Mouse (Mus musculus) cortical plate, adult 2 months (tissue): Measurements from ENCODE around the gene Faim. TPM values are rescaled to one million over a fixed set of nuclear protein-coding genes. Genes with fewer than 3 reads are reported as not detected.

Experiments used
- H3K27ac ChIP-seq: fragments of 200-500 bp; 2 replicates; pipeline ENCODE4 v1.5.1; 2012; ENCODE audit warnings: low read length, control low read depth, inconsistent platforms; ENCODE audit not compliant: insufficient read depth
- H3K4me1 ChIP-seq: fragments of 200-500 bp; 2 replicates; pipeline ENCODE4 v1.6.1; 2011; ENCODE audit warnings: low read length; ENCODE audit not compliant: control insufficient read depth, insufficient read depth
- H3K4me3 ChIP-seq: fragments of 200-500 bp; 2 replicates; pipeline ENCODE4 v1.5.1; 2011; ENCODE audit warnings: mild to moderate bottlenecking, low read length, control low read depth; ENCODE audit not compliant: insufficient read depth
- CTCF ChIP-seq: fragments of 200-500 bp; IDR thresholded peaks from 2 replicates; pipeline ENCODE4 v1.5.1; 2011; ENCODE audit warnings: mild to moderate bottlenecking, control low read depth, low read length; ENCODE audit not compliant: insufficient read depth; ENCODE audit errors: extremely low read depth
- POLR2A ChIP-seq: fragments of 200-500 bp; IDR thresholded peaks from 2 replicates; pipeline ENCODE4 v1.6.1; 2011; ENCODE audit warnings: mild to moderate bottlenecking, low read length, control low read depth; ENCODE audit not compliant: insufficient read depth; ENCODE audit errors: extremely low read depth
- polyA plus RNA-seq: library from polyadenylated mRNA; depleted of rRNA; stranded (reverse); fragments of >200 nt; gene quantifications from 2 replicates; pipeline ENCODE4 v1.2.3, GENCODE M21; 2012

The Faim gene
- polyA plus RNA-seq, 1 experiment: 28.8 TPM

- H3K27ac ChIP-seq: no peak overlapping the region
- H3K4me1 ChIP-seq: no peaks in the 10 kb centered on the region
- H3K4me3 ChIP-seq: no peak overlapping the region
- no peak for TF ChIP-seq POLR2A
- TF ChIP-seq CTCF: no peak
Observed at GRCm38 (mm10) chr9:99001326-99001725, 15.2 kb downstream of the Faim start.

GRCm38 (mm10) chr9:99009069-99009897, 23.1 kb downstream of the Faim start:
- Histone ChIP-seq H3K4me1 (no peaks in the 10 kb centered on the region), H3K4me3 (no peak overlapping the region), H3K27ac (no peak overlapping the region)
- TF ChIP-seq POLR2A (no peak), CTCF (no peak)

- no peak for TF ChIP-seq POLR2A
- TF ChIP-seq CTCF: no peak
- Histone ChIP-seq H3K4me3 (no peak overlapping the region), H3K4me1 (no peaks in the 10 kb centered on the region), H3K27ac (no peak overlapping the region)
Observed at GRCm38 (mm10) chr9:99009898-99010199, 23.7 kb downstream of the Faim start.

GRCm38 (mm10) chr9:99016301-99016700, 30.1 kb downstream of the Faim start:
- no peak overlapping the region for H3K4me3 ChIP-seq
- H3K4me1 ChIP-seq: no peaks in the 10 kb centered on the region
- TF ChIP-seq CTCF (no peak), POLR2A (no peak)
- H3K27ac ChIP-seq: no peak overlapping the region

- TF ChIP-seq POLR2A: no peak
- no peak for TF ChIP-seq CTCF
- Histone ChIP-seq H3K4me3 (no peak overlapping the region), H3K4me1 (no peaks in the 10 kb centered on the region), H3K27ac (no peak overlapping the region)
Observed at GRCm38 (mm10) chr9:99016759-99017158, 30.6 kb downstream of the Faim start.

GRCm38 (mm10) chr9:99017679-99018078, 31.5 kb downstream of the Faim start:
- Histone ChIP-seq H3K4me3 (no peak overlapping the region), H3K27ac (no peak overlapping the region), H3K4me1 (no peaks in the 10 kb centered on the region)
- no peak for TF ChIP-seq POLR2A
- TF ChIP-seq CTCF: no peak

GRCm38 (mm10) chr9:99021166-99021565, 35.0 kb downstream of the Faim start:
- no peak overlapping the region for H3K27ac ChIP-seq
- H3K4me3 ChIP-seq: no peak overlapping the region
- no peaks in the 10 kb centered on the region for H3K4me1 ChIP-seq
- TF ChIP-seq POLR2A: no peak
- TF ChIP-seq CTCF: no peak

- TF ChIP-seq POLR2A (no peak), CTCF (no peak)
- H3K4me3 ChIP-seq: no peak overlapping the region
- no peaks in the 10 kb centered on the region for H3K4me1 ChIP-seq
- H3K27ac ChIP-seq: no peak overlapping the region
Observed at GRCm38 (mm10) chr9:99021751-99022150, 35.6 kb downstream of the Faim start.

GRCm38 (mm10) chr9:99032031-99032430, 45.9 kb downstream of the Faim start:
- TF ChIP-seq POLR2A (no peak), CTCF (no peak)
- Histone ChIP-seq H3K4me3 (no peak overlapping the region), H3K4me1 (no peaks in the 10 kb centered on the region; the same call in 1 of the 2 replicates), H3K27ac (no peak overlapping the region)

- no peak overlapping the region for H3K4me3 ChIP-seq
- H3K4me1 ChIP-seq: no peaks in the 10 kb centered on the region; the same call in 1 of the 2 replicates
- TF ChIP-seq POLR2A (no peak), CTCF (no peak)
- H3K27ac ChIP-seq: no peak overlapping the region
Observed at GRCm38 (mm10) chr9:99034111-99034510, 47.9 kb downstream of the Faim start.
